Mouse (Mus musculus) cerebellum, adult 8-10 months (tissue): ENCODE data around the gene Kcna6.

Experiments
- DNase-seq: peaks from one replicate; pipeline ENCODE4 v3.0.0; 2022

Kcna6 gene

DNA sequence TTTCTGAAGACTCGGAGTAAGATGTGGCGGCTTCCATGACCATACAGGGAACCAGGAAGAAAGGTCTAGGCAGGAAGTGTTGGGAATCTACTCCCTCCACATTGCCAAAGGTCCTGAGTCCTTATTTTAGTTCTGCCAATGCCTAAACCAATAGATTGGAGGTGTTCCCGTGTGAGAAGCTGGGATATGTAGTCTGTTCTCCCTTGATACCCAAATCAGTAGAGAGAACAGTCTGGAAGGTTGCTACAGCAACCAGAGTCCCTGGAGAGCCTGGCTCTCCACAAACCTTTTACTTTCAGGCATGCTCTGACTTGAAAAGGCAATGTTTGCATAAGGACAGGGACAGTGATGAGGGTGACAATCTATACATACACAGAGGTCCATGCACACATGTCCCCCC, 4.7 kb downstream of the Kcna6 start:
- no peak for DNase-seq

DNA sequence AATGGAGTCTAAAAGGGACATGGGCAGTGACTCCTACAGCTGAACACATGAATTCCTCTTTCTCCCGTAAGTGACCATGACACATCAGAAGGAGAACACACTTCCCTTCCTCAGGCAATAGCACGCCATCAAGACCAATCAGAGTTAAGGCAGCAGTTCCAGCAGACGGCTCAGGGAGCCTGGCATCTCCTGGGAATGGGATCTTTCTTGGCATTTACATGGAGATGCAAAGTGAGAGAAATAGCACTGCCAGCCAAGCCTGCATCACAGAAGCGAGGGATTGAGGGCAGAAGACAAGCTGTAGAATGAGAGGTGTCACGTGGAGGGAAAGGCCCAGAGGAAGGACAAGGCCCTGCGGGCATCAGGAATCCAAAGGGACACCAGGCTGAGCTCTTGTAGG, 7.8 kb downstream of the Kcna6 start:
- DNase-seq: no peak

DNA sequence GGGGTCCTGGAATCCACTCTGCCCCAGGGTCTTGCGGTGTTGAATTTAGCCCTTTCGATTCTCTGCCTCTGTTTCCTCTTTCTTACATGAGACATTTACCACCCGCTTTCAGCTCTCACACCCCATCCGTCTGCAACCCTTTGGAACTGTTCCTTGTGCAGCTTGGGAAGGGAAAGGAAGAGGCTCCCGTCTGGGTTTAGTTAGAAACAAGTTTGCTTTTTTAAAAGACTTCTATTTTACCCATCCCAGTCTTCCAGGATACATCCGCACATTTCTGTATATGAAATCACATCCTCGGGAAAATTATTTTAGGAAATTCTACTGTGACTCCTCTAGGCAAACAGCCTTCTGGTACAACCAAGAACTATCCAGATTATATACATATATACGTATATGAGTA, 11.7 kb downstream of the Kcna6 start:
- DNase-seq: no peak

DNA sequence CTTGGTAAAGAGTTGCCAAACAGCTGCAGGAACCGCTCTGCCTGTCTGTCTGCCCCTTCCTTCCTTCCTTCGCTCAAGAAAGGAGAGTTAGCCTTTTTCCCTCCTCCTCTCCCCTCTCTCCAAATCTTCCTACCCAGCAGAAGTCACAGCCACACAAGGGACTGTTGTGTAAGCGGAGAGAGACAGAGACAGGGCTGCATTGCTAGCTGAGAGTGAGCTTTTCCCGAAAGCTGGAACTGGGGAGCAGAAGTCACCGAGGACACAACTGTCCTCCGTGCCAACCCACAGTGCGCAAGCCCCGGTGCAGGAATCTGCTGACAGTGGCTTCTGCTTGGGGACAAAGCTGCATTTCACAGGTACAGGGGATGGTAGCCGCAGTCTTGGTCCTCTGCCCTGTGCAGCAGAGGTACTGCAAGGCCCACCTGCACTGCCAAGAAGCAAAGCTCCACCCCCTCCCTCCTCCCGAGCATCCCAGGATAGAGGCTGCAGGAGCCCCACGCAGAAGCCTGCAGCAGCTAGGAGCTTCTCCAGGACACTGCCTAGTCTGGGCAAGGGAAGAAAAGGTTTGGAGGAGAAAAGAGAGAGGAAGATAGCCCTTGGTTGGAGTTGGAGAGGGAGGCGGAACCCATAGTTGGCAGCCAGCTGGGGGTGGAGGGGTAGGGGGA, 21.9 kb downstream of the Kcna6 start:
- DNase-seq: no peak

DNA sequence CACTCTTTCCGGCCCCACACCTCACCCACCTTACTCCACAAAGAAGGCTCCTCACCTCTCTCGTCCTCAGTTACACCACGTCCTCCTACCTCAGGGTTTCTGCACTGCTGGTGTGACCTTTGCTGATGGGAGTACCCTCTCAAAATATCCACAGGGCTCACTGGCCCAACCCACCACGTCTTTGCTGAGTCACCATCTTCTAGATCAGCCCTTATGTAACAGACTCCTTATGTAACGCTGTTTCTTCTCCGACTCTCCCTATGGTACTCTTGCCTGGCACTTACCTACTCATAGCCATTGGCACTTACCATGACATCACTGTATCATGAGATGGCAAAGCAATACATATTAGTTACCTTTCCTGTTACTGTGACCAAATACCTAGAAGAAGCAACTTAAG, 27.9 kb downstream of the Kcna6 start:
- no peak for DNase-seq

DNA sequence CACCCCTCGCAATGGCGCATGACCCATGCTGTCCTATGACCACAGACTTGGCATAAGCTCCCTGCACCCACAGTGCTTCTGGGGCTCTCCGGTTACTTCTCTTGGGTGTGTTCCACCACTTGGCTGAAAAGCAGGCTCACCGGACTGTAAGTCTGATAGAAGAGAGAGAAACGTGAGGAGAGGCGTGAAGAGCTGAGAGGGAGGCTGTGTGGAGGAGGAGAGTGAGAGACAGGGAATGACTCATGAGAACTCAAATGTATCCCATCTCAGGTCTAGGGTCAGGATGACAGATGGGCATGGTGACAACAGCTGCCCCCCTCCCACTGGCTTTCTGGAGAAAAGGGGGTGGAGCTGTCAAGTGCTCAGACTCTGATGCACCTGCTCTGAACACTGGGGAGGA, 34.5 kb downstream of the Kcna6 start:
- no peak for DNase-seq

DNA sequence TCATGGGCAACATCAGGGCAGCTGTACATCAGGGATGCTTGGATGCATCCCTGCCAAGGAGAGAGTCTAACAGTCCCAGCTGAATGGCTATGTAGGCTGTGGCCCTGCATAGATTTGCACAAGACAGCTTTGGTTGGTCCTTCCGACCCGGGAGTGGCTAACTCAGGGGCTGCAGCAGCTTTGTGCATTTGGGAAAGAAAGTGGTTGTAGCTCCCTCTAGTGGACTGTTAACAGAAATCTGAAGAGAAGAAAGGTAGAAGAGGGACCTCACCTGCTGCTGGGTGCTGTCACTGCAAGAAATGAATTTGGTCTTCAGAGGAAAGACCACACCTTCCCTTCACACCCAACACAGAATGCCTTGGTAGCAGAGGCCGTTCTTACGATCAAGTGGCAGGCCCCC, 36.0 kb downstream of the Kcna6 start:
- peak; percentile 41 for DNase-seq

DNA sequence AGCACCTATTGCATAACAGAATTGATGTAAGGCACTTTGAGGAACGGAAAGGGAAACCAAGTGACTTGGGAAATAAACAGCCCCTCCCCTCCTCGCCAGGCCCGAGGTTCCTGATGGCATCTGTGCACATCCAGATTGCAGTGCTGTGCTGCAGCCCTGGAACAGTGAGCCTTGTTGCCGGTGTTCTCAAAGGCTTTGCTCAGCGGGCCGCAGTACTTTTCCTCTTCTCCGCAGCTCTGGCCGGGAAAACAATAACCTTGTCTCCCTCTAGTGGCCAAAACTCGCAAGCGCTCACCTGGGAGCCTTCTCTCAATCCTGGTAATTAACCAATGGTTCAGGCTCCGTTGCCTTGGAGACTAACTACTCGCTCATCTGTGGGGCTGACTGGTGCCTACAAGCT, 38.4 kb downstream of the Kcna6 start:
- DNase-seq: peak; percentile 95

DNA sequence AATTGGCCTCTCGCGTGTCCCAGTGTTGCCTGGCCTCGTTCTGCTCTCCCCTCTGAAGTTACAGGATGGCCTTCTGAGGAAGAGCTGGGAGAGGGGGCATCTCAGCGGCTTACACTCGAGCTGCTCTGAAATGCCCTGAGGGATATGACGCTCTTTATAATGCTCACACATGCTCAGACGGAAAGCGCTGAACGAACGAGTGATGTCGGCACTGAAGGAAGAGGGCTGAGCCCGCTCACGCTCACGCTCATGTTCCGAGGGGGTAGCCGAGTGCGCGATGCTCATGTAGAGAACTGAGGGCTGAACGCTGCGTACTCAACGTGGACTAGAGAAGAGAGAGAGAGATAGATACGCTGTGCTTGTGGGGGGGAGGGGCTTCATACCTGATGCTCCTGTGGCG, 39.3 kb downstream of the Kcna6 start:
- no peak for DNase-seq

DNA sequence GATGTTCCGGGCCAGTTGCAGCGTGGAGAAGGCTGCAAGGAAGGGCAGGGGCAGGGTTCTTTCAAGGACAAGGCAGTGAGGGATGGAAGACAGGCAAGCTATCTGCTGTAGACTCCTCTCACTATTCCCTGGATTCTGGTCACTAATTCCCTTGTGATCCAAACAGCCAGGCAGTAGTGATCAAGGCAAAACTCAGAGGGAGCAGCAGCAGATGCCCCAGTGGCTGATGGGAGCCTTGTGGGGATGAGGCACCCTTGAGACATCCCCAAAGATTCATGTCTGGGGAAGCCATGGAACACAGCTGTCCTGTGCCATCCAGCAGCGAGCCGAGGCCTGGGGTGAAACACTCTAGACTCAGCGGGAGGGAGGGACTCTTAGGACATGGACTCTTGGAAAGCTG, 40.5 kb downstream of the Kcna6 start:
- DNase-seq: no peak

DNA sequence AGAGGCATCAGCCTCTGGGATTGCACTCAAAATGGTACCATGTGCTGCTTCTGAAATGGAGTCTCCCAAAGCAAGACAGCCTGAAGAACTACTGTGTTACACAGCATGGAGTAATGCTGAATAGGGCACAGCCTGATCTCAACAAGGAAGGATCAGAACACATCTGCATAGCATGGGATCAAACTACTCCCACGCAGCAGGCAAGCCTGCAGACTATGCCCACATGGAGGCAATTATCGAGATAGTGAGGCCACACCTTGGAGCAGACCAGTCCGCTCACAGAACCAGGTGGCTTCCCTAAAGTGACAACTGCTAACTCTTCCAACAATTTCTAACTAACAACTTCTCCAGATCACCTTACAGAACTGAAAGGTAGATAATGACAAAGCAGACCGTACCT, 53.4 kb downstream of the Kcna6 start:
- DNase-seq: no peak

DNA sequence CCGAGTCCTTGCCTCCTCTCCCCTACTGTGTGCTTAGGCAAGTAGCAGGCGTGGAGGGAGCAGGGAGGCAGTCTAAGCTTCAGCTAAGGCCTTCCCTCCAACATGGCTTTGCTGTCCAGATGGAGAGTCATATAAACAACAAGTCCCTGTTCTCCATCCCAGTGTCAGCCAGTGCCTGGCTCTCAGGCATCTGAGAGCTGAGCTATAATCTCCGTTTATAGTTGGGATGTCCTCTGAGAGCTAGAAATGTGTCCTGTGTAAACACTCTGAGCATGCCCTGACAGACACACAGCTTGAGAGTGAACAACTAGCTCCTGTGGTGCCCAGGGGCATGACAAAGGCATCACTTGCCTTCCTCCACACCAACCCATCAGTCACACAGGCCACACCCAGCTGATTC, 55.3 kb downstream of the Kcna6 start:
- no peak for DNase-seq

DNA sequence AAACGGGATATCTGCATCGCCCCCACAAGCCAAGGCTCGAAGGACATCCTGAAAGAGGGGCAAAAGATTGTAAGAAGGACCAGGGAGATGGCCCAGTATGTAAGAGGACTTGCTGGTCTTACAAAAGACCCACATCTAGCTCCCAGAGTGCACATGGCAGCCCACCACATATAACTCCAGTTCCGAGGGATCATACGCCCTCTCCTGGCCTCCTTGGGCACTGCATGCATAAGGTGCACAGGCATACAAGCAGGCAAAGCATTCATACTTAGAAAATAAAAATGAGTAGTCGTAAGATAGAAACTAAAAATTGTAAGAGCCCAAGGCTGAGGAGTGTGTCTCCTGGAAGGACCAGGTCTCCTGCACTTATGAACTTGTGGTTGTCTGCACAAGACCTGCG, 61.5 kb downstream of the Kcna6 start:
- peak; percentile 48 for DNase-seq

DNA sequence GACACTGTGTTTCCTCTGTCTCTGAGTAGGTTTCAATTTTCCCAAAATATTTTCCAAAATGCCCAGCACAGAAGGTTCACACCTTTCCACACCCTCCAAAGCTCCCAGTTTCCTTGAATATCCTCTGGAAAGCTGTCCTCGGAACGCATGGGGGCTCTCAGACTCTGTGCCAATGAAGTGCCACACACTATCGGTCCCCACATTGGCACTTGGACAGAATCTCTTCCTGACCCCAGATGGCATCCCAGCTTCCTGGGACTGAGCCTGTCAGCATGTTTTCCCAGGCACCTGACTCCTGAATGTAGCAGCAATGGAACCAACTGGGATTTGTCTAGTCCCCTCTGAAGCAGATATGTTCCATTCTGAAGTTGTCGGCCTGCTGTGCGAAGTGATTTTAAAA, 73.5 kb downstream of the Kcna6 start:
- DNase-seq: peak; percentile 65

DNA sequence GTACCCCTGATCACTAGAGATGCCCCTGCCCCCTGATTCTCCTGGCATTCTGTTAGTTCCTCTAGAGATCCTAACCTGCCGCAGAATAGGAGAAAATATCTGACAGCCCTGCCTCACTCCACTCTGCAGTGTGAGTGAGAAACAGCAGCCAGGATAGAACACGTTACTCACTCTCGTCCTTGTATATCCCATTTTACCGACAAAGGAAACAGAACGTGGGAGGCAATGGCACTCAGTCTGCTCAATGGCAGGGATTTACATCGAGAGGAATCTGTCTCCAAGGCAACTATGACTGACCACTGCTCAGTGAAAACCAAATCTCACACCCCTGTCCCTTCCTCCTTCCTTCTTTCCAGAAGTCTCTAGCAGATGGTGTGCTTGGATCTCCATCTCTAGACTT, 74.4 kb downstream of the Kcna6 start:
- no peak for DNase-seq

DNA sequence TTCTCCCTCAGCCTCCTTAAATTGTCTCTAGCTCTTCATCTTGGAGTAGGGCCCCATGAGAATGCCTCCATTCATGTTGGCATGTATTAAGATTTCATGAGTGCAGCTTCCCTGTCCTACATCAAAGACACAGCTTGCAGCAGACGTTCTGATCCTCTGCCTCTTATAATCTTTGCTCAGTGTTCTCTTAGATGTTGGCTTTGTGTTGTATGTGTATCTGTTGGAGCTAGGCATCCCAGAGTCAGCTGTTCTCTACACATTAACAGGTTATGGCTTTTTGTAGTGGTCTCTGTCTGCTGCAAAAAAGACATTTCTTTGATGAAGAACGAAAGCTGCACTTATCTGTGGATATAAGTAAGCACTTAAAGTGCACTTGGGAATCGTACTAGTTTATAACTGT, 75.9 kb downstream of the Kcna6 start:
- no peak for DNase-seq
